Comparison of ENCODE assay signal across 33 mouse cellular contexts in the genomic region with DNA sequence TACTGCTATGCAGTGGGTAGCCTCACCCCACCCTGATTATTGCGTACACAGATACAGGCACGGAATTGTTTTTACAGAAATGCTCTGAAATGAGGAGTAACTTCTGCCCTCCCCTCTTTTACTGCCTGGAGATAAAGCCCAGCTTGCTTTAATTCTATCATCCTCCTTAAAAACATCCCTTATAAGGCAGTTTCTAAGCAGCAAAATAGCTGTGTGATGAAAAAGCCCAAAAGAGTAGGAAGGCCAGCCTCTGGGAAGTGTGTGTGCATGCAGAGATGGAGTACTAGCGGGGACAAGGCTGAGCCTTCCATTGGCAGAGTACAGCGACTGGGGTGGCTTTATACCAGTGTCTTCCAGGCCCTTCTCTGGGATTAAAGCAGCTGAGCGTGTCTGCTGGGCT.
A peak's percentile ranks its signal among the peaks of the same experiment; 100 is the strongest.
DNase-seq lines count a peak whose midpoint lies in the region; ATAC-seq and TF ChIP-seq lines count a peak whose summit lies in the region.
"Had no signal": no experiment of that assay in that cellular context is flagged by ENCODE, and none has a peak within 500 bp of the region (broad histone marks: within the 10 kb centered on the region; RNA-seq: fewer than 3 reads in every experiment).

No protein-coding gene starts in this region.

- H3K27me3 ChIP-seq in embryonic facial prominence, embryonic 13.5 days = no peaks in the 10 kb centered on the region
- no peaks in the 10 kb centered on the region for H3K27me3 ChIP-seq in embryonic facial prominence, embryonic 10.5 days (replicated peaks; ENCODE audit: low read depth, poor library complexity, severe bottlenecking)
- H3K27me3 ChIP-seq in intestine, postnatal 0 days (replicated peaks; ENCODE audit: control insufficient read depth, insufficient read depth, low read length) = no peaks in the 10 kb centered on the region
- H3K27me3 ChIP-seq in intestine, embryonic 15.5 days (replicated peaks) = no peaks in the 10 kb centered on the region
- H3K27me3 ChIP-seq: CH12.LX; embryonic facial prominence, embryonic 15.5 days; forebrain, embryonic 13.5 days; heart, embryonic 12.5 days; hindbrain, embryonic 15.5 days; liver, embryonic 12.5 days; megakaryocyte, embryonic 14.5 days had no signal

- 63% methylated on average over 5 of the region's 5 CpGs for WGBS in embryonic facial prominence, embryonic 13.5 days
- WGBS in embryonic facial prominence, embryonic 10.5 days = 82% methylated on average over 5 of the region's 5 CpGs
- WGBS in intestine, postnatal 0 days = 67% methylated on average over 5 of the region's 5 CpGs
- 72% methylated on average over 5 of the region's 5 CpGs for WGBS in intestine, embryonic 15.5 days

- no peak for TF ChIP-seq CTCF in intestine, postnatal 0 days (IDR thresholded peaks at IDR 0.05; ENCODE audit: low read depth)
- no peak for TF ChIP-seq CTCF in embryonic fibroblast, embryonic 13.5 days (IDR thresholded peaks at IDR 0.05; ENCODE audit: borderline replicate concordance, insufficient read depth, low read length)

- no peak overlapping the region for H3K9ac ChIP-seq in embryonic facial prominence, embryonic 13.5 days
- H3K9ac ChIP-seq in intestine, postnatal 0 days (ENCODE audit: low read depth, low read length) = no peak overlapping the region
- no peak overlapping the region for H3K9ac ChIP-seq in intestine, embryonic 15.5 days
- H3K9ac ChIP-seq: embryonic facial prominence, embryonic 15.5 days; forebrain, embryonic 13.5 days; heart, embryonic 12.5 days; hindbrain, embryonic 15.5 days; liver, embryonic 12.5 days; liver, postnatal 0 days had no signal

- no peak overlapping the region for H3K4me3 ChIP-seq in embryonic facial prominence, embryonic 13.5 days
- H3K4me3 ChIP-seq in embryonic facial prominence, embryonic 10.5 days = no peak overlapping the region
- no peak overlapping the region for H3K4me3 ChIP-seq in intestine, postnatal 0 days (ENCODE audit: low read depth, low read length)
- H3K4me3 ChIP-seq in intestine, embryonic 15.5 days (replicated peaks) = no peak overlapping the region
- no peak overlapping the region for H3K4me3 ChIP-seq in embryonic fibroblast, embryonic 13.5 days (ENCODE audit: insufficient read depth, low read length)
- H3K4me3 ChIP-seq: embryonic facial prominence, embryonic 15.5 days; forebrain, embryonic 13.5 days; heart, embryonic 12.5 days; hindbrain, embryonic 10.5 days; hindbrain, embryonic 15.5 days; liver, embryonic 12.5 days; megakaryocyte, embryonic 14.5 days had no signal

- H3K36me3 ChIP-seq in embryonic facial prominence, embryonic 13.5 days = no peaks in the 10 kb centered on the region
- H3K36me3 ChIP-seq in embryonic facial prominence, embryonic 10.5 days (replicated peaks) = peaks cover 8% of the 10 kb centered on the region
- H3K36me3 ChIP-seq in intestine, postnatal 0 days (ENCODE audit: control insufficient read depth, insufficient read depth) = no peaks in the 10 kb centered on the region
- no peaks in the 10 kb centered on the region for H3K36me3 ChIP-seq in intestine, embryonic 15.5 days
- H3K36me3 ChIP-seq: embryonic facial prominence, embryonic 15.5 days; hindbrain, embryonic 10.5 days; hindbrain, embryonic 15.5 days; liver, embryonic 12.5 days had no signal

- no peak for DNase-seq in embryonic facial prominence, embryonic 10.5 days (ENCODE audit: low spot score)
- peak; percentile 50 for DNase-seq in kidney, postnatal 10 days
- DNase-seq in kidney, adult 9 months = no peak
- DNase-seq: adrenal gland, adult 2 months; adrenal gland, postnatal 36 days; cerebellum, adult 18-20 months; cerebellum, postnatal 10 days; gastrocnemius, postnatal 14 days; heart, adult 18-20 months; heart, postnatal 14 days; layer of hippocampus, postnatal 36 days; left cerebral cortex, postnatal 4 days; liver, postnatal 0 days; midbrain, embryonic 14.5 days; right cerebral cortex, adult 18-20 months; spleen, adult 18-20 months; thymus, adult 2 months; thymus, postnatal 36 days had no signal

- no peaks in the 10 kb centered on the region for H3K9me3 ChIP-seq in embryonic facial prominence, embryonic 13.5 days
- no peaks in the 10 kb centered on the region for H3K9me3 ChIP-seq in embryonic facial prominence, embryonic 10.5 days
- no peaks in the 10 kb centered on the region for H3K9me3 ChIP-seq in intestine, postnatal 0 days (ENCODE audit: control insufficient read depth)
- no peaks in the 10 kb centered on the region for H3K9me3 ChIP-seq in intestine, embryonic 15.5 days
- H3K9me3 ChIP-seq: embryonic facial prominence, embryonic 15.5 days; forebrain, embryonic 13.5 days; heart, embryonic 12.5 days; hindbrain, embryonic 10.5 days; hindbrain, embryonic 15.5 days; liver, embryonic 12.5 days had no signal

- no peak overlapping the region for H3K4me2 ChIP-seq in embryonic facial prominence, embryonic 13.5 days
- no peak overlapping the region for H3K4me2 ChIP-seq in intestine, postnatal 0 days (replicated peaks; ENCODE audit: low read depth)
- no peak overlapping the region for H3K4me2 ChIP-seq in intestine, embryonic 15.5 days (replicated peaks)
- H3K4me2 ChIP-seq: embryonic facial prominence, embryonic 15.5 days; forebrain, embryonic 13.5 days; heart, embryonic 12.5 days; hindbrain, embryonic 15.5 days; liver, embryonic 12.5 days had no signal

- H3K4me1 ChIP-seq in embryonic facial prominence, embryonic 13.5 days = peaks cover 38% of the 10 kb centered on the region
- peaks cover 65% of the 10 kb centered on the region for H3K4me1 ChIP-seq in embryonic facial prominence, embryonic 10.5 days
- H3K4me1 ChIP-seq in intestine, postnatal 0 days (replicated peaks; ENCODE audit: control insufficient read depth, insufficient read depth, low read length) = peaks cover 11% of the 10 kb centered on the region
- peaks cover 22% of the 10 kb centered on the region for H3K4me1 ChIP-seq in intestine, embryonic 15.5 days (replicated peaks)
- H3K4me1 ChIP-seq in embryonic fibroblast, embryonic 13.5 days (ENCODE audit: control insufficient read depth, insufficient read depth, low read length) = 0 out of 2 replicates have a peak, but pooled peaks cover 4% of the 10 kb centered on the region
- H3K4me1 ChIP-seq: hindbrain, embryonic 15.5 days had no signal

- no peak for ATAC-seq in embryonic facial prominence, embryonic 13.5 days (ENCODE audit: insufficient number of reproducible peaks, insufficient read depth, low FRiP score, low TSS enrichment, low read depth)
- ATAC-seq in intestine, postnatal 0 days = no peak
- ATAC-seq in intestine, embryonic 15.5 days = no peak
- ATAC-seq in megakaryocyte-erythroid progenitor cell, adult 5-6 weeks (replicated peaks; ENCODE audit: low FRiP score, low TSS enrichment, poor library complexity, severe bottlenecking) = no peak
- ATAC-seq: activated CD4-positive, CD25-positive, alpha-beta regulatory T cell, adult 4 months; forebrain, embryonic 13.5 days; inflammation-experienced regulatory T-cells, adult 6 months; liver, embryonic 12.5 days; liver, postnatal 0 days had no signal

- 0 out of 2 replicates have a peak overlapping the region, but pooled peaks have one; percentile 7 for H3K27ac ChIP-seq in embryonic facial prominence, embryonic 13.5 days
- no peak overlapping the region for H3K27ac ChIP-seq in embryonic facial prominence, embryonic 10.5 days (replicated peaks)
- H3K27ac ChIP-seq in intestine, postnatal 0 days (ENCODE audit: low read depth, low read length) = peak overlapping the region; percentile 28; the same call in 1 of the 2 replicates
- no peak overlapping the region for H3K27ac ChIP-seq in intestine, embryonic 15.5 days
- peak overlapping the region; percentile 89 for H3K27ac ChIP-seq in embryonic fibroblast, embryonic 13.5 days (ENCODE audit: insufficient read depth, low read length)
- H3K27ac ChIP-seq: embryonic facial prominence, embryonic 15.5 days; forebrain, embryonic 13.5 days; hindbrain, embryonic 10.5 days; hindbrain, embryonic 15.5 days; liver, embryonic 12.5 days had no signal

- TF ChIP-seq POLR2A in embryonic fibroblast, embryonic 13.5 days (IDR thresholded peaks at IDR 0.05; ENCODE audit: low read depth, low read length) = no peak

Comparison
In these comparisons a context has a peak if more than half of its experiments do, and no peak if none do; other contexts are left out.
1. H3K27ac ChIP-seq: peak in embryonic facial prominence, embryonic 13.5 days (single experiment), intestine, postnatal 0 days (single experiment) and embryonic fibroblast, embryonic 13.5 days (single experiment); none in embryonic facial prominence, embryonic 10.5 days (single experiment) and intestine, embryonic 15.5 days (single experiment).